Mouse (Mus musculus): Measurements from ENCODE around the gene Zp1. TPM values are rescaled to one million over a fixed set of nuclear protein-coding genes. Genes with fewer than 3 reads are reported as not detected.

Gene Zp1
- total RNA-seq, 2 experiments from 2014 or later = not detected

GRCm38 (mm10) chr19:10924220-10924619, 3.8 kb upstream of the Zp1 start:
- DNase-seq = no peak

GRCm38 (mm10) chr19:10921058-10921457, 626 bp upstream of the Zp1 start:
- DNase-seq = peak in 1 of 2 experiments; percentile 19

- DNase-seq = no peak
These were observed 2.0 kb downstream of the Zp1 start for GRCm38 (mm10) chr19:10918321-10918991.

- no peak for DNase-seq
These were observed 3.9 kb downstream of the Zp1 start for GRCm38 (mm10) chr19:10916506-10916905.

- DNase-seq = no peak
These were observed 5.6 kb downstream of the Zp1 start for GRCm38 (mm10) chr19:10914870-10915269.

GRCm38 (mm10) chr19:10914291-10914690, 6.1 kb downstream of the Zp1 start:
- no peak for DNase-seq

GRCm38 (mm10) chr19:10909087-10909721, 11.2 kb downstream of the Zp1 start:
- DNase-seq = no peak

GRCm38 (mm10) chr19:10907891-10908290, 12.5 kb downstream of the Zp1 start:
- peak; percentile 59 to 70 for DNase-seq

- no peak for DNase-seq
These were observed 14.8 kb downstream of the Zp1 start for GRCm38 (mm10) chr19:10905728-10906000.

- peak; percentile 86 to 89 for DNase-seq
These were observed 15.3 kb downstream of the Zp1 start for GRCm38 (mm10) chr19:10904927-10905727.

- no peak for DNase-seq
These were observed 15.9 kb downstream of the Zp1 start for GRCm38 (mm10) chr19:10904512-10904911.

GRCm38 (mm10) chr19:10901046-10901445, 19.4 kb downstream of the Zp1 start:
- no peak for DNase-seq

- no peak for DNase-seq
These were observed 20.1 kb downstream of the Zp1 start for GRCm38 (mm10) chr19:10900315-10900714.

GRCm38 (mm10) chr19:10897491-10897890, 22.9 kb downstream of the Zp1 start:
- DNase-seq = peak; percentile 51 to 66

GRCm38 (mm10) chr19:10896849-10897248, 23.6 kb downstream of the Zp1 start:
- DNase-seq = no peak

- DNase-seq = peak; percentile 55 to 61
These were observed 24.7 kb downstream of the Zp1 start for GRCm38 (mm10) chr19:10895708-10896107.

GRCm38 (mm10) chr19:10895016-10895528, 25.4 kb downstream of the Zp1 start, which contains the start of gene Prpf19:
Prpf19 (plus strand) TSS chr19:10895231.
- DNase-seq = peak; percentile 97

- no peak for DNase-seq
These were observed 28.2 kb downstream of the Zp1 start for GRCm38 (mm10) chr19:10892201-10892600.

GRCm38 (mm10) chr19:10881426-10882154, 38.8 kb downstream of the Zp1 start, which contains the start of gene Tmem109:
Tmem109 (minus strand) TSS chr19:10882001.
- peak; percentile 94 to 96 for DNase-seq

- DNase-seq = no peak
These were observed 39.4 kb downstream of the Zp1 start for GRCm38 (mm10) chr19:10880975-10881425.

- DNase-seq = peak; percentile 33 to 55
These were observed 40.1 kb downstream of the Zp1 start for GRCm38 (mm10) chr19:10880085-10880974.
